Mouse (Mus musculus): Measurements from ENCODE around the gene Mmp11.

The Mmp11 gene

DNA sequence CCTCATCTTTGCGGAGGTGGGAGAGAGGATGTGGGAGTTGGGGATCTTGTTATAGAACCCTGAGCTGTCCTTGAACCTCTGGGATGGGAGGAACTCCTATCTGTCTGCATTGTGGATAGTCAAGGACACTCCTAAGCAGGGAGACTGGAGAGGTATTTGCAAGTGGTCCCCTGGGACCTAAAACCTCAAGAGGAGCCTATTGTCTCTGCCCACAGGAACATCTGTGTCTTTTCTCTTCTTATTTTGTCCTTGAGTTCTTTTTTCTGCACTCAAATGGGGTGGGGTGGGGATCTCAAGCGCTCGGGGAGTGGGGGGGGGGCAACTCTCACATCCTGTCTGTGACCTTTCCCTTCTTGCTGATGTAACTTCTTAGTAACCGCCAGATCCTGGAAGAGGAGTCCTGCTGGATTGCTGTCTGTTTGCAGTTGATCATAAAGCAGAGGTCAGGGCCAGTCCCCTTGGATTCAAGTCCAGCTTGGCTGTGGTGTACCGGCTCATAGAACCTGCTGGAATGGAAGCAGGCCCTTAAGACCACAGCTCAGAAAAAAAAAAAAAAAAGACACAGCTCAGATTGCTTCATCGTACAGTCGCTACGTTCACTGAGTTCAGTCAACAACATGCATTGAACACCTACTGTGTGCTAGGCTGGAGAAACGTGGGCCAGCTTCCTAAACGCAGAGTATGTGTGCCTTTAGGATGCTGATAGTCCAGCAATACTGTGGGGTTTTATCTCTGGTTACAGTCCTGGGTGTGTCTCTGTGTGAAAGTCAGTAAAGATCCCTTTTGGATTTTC is 1.8 kb upstream of the Mmp11 start:
- no peak for DNase-seq (ENCODE audit: low spot score in 2 of 2)

DNA sequence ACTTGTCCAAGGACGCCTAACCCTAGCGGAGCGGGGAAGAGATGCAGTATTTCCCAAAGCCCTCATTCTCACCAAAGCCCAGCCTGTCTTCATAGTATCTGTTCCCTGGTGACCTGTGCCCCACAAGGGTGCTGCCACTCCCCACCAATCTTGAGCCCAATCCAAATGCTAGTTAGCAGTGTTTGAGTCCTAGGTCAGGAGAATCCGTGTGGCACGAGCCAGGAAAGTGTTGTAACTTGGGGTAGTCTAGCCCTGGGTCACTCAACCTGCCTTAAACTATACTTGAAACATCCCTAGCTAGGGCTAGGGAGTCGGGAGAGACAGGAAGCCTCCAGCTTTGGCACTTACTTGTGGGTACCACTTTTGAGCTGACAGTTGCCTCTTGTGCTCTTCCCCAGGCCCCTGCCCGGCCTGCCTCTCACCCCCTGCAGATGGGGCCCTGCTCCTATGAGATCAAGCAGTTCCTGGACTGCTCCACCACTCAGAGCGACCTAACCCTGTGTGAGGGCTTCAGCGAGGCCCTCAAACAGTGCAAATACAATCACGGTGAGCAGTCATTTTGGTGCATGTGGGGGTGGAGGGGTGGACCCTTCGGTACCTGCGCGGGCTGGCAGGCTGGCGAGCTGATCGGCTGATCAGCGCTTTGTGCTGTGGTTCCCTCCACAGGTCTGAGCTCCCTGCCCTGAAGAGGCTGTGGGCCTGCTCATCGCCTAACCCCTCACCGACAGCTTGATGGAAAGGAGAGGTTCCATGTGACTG is 792 bp upstream of the Mmp11 start:
- DNase-seq (ENCODE audit: low spot score in 2 of 2), result no peak

DNA sequence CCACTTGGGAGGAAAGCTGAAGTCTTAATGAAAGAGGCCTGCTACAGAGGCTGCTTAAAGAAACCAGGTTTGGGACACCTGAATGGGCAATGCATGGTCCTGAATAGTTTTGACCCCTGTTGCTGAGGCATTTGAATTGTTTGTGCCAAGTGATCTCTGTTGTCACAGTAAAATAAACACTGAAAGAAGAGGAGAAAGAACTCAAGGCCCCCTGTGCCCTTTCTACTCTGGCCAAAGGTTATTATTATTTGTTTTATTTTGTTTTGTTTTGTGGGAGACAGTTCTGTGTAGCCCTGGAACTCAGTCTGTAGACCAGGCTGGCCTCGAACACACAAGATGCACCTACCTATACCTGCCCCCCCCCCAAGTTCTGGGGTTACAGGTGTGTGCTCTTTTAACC is 1.3 kb downstream of the Mmp11 start:
- DNase-seq (ENCODE audit: low spot score in 2 of 2), result no peak

DNA sequence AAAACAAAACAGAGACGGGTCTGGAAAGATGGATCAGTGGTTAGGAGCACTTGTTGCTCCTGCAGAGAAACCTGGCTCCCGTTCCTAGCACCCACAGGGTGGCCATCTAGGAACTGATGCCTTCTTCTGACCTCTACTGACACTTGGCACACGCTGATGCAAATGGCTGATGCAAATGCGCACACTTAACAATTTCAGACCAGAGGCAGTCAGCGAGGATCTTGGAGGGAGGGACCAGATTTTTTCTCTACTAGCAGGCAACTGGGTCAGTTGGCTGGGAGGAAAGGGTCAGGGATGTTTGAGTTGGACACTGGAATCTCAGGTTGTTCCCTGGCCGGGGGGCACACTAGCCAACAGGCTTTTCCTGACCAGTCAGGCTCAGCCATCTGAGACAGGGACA is 3.4 kb downstream of the Mmp11 start, which contains the start of gene Chchd10:
Chchd10 (plus strand) TSS at position 240 of the 400 bp plus-strand sequence.
- no peak for DNase-seq (ENCODE audit: low spot score in 2 of 2)

DNA sequence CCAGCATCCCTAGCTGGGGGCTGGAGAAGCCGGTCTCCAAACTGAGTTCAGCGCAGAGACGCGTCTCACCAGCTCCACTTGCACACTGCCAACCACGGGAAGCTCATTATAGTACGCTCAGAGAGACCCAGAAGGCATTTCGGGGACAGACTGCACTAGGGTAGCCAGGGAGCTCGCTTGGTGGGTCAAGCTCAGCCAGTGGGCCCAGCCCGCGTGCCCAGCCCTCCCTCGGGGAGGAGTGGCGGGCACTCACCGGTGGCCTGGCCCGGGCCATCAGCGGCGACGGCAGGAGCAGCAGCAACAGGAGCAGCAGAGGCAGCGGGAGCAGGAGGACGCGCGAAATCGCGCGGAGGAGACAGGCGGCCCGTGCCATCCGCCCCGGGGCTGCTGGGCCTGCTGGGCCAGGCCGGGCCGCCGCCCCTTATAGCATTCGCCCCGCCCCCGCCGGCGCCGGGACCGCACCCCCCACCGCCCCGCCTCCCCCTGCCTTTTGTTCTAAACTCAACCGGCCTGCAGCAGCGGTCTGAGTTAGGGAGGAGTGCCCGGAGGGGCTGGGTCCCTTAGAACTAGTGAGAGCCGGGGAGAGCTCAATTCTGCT is 4.1 kb downstream of the Mmp11 start:
- no peak for DNase-seq (ENCODE audit: low spot score in 2 of 2)

DNA sequence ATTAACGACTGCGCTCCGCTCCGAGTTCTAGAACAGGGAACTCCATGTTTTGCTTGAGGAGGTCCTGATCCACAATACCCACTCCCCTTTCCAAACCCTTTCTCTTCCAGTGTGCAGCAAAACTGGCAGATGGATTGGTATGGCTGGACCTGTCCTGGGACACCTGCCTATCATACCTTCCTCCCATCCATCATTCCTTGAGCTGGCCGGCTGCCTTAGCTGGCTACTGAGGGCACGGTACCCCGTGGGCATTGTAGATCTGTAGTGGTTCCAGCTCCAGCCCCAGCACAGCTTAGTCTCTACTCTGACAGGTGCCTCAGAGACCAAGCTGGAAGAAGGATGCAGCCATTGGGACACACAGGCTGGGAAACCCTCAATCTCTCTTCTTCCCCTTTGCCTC is 5.0 kb downstream of the Mmp11 start:
- DNase-seq (ENCODE audit: low spot score in 2 of 2), result no peak

DNA sequence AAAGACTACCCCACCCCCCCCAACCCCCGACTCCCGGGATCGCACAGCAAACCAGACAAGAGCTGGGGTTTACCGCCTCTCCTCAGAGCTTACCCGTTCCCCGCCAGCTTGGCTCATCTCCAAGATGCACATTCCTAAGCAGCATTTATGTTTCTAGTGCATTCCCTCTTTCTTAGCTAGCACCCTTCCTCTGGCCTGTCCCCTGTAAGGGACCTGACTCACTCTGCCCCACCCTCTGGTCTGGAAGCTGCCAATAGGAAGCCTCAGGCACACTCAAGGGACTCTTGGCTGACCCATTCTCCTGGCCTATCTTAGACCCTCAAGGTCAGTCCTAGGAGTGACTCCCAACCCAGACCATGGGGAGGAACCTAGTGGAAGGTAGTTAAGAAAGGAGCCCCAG is 6.0 kb downstream of the Mmp11 start:
- DNase-seq (ENCODE audit: low spot score in 2 of 2), result no peak

DNA sequence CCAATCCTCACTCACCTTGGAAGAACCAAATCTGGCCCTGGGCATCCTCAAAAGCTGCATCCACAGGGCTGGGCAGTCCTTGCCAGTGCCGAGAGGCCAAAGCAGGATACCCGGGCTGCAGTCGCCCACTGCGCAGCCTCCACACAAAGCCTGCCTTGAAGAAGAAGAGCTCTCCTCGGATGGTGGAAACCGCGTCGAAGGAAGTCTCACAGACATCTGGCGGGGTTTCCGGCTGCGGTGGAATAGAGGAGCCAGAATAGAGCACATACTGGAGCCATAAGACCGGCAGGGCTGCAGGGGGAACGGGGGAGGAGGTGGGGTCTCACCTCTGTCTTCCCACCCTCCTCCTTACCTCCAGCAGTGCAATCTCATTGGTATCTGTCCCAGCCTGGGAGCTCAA is 9.9 kb downstream of the Mmp11 start:
- no peak for DNase-seq (ENCODE audit: low spot score in 2 of 2)

DNA sequence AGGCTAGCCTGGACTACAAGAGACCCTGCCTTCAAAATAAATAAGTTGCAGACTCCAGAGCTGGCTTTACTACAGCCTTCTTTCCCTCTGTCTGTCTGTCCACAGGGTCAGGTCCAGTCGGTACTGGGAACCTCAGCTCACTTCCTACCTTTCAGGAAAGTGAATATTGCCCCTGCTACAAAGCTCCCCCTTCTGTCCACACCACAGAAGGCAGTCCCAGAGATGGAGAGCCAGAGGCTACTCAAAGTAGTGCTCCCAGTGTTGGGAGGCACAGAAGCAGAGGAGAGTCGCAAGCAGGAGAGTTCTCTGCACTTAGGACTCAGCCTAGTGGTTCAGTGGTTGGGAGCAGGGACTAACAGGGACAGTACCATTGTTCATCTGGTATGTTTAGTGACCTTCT is 12.0 kb downstream of the Mmp11 start:
- no peak for DNase-seq (ENCODE audit: low spot score in 2 of 2)

DNA sequence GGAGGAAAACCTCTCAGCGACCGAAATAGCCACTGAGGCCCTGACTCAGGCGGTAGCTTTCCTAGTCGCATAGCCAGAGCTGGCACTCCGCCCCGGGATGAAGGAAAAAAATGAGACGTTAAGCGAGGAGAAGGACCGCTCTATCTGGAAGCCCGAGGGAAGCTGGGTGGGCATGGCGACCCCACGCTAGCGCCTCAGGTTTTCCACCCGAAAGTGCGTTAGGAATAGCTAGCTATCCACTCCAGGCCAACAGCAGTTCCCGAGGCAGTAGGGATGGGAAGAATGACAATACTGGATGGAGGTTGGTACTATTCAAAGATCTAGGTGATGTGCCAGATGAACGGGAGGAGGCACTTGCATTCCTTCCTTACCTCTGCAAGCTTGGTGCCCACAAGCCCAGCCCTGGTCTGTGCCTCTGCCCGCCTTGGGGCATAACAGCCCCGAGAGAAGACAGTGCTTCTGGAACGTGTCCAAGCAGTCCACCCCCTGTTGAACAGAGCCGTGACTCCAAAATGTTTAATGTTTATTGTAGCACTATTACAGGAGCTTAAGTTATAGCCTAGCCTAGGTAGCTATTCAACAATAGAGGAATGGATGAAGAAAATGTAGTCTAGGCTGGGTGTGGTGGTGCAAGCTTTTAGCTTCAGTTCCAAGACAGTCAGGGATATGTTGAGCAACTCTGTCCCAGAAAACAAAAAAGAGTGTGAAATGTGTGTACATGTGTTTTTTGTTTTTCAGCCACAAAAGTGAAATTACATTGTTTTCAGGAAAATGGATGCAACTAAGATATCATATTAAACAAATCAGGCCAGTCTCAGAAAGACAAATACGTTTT is 14.4 kb downstream of the Mmp11 start:
- DNase-seq (ENCODE audit: low spot score in 2 of 2), result no peak

DNA sequence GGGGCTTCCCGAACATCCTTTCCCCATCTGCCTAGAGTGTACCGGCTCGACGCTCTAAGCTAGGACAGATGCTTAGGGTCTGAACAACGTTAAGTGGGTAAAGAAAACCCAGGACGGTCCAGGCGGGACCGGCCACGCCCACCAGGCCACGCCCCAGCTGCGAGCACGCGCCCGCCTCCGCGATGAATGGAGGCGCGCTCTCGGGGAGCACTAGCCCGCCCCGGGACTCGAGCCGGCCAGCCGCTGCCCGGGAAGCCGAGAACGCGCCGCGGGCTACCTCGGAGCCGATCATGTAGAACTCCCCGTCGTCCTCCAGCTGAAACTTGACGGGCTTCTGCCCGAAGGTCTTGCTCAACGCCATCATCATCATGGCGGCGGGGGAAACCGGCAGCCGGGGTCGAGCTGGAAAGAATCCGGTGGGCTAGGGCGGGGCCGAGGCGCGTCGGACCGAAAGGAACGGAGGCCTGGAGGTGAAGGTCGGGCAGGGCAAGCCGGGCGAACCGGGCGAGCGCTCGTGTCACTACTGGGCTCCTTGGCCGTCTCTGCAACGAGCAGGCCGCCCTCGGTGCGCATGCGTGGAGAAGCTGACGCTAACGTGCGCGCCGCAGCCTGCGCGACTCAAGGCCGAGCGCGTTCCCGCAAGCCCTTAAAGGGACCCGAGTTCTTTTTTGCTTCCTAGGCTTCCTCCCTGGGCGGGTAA is 15.1 kb downstream of the Mmp11 start, which contains the start of gene Smarcb1:
Smarcb1 (minus strand) TSS at position 592 of the 700 bp plus-strand sequence.
- DNase-seq (ENCODE audit: low spot score in 2 of 2), result peak; percentile 94

DNA sequence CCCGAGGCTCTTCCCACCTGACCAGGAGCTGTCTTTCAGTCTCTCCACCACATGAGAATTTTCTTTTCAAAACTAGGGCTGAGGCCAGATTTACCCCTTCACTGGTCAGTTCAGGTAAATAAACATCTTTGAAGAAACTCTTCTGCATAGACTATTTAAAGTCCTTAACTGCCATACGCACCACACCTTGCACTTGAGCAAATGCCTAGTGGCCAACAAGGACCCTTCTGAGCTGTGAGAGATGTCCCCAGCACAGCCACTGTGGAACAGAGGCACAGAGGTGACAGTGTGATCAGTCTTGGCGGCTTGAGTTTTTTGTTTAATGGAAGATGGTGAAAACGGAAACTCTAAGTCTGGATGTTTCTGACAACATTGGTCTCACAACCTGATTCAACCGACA is 17.3 kb downstream of the Mmp11 start:
- no peak for DNase-seq (ENCODE audit: low spot score in 2 of 2)

DNA sequence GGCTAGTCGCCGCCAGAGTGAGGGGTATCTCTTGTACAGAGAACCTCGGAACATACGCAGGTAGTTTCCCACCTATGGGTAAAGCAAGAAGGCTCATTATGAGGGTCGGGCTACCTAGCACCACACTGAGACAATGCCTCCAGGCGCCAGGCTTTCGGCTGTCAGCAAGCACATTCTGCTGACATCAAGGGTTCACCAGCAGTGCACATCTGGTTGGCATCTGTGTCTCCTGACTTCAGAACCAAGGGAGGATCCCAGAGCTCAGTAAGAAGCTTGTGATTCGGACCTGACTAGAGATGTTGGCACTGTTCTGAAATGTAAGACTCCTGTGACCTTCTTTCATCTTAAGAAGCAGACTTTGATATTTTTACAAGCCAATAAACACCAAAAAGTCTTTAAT is 19.5 kb downstream of the Mmp11 start:
- no peak for DNase-seq (ENCODE audit: low spot score in 2 of 2)

DNA sequence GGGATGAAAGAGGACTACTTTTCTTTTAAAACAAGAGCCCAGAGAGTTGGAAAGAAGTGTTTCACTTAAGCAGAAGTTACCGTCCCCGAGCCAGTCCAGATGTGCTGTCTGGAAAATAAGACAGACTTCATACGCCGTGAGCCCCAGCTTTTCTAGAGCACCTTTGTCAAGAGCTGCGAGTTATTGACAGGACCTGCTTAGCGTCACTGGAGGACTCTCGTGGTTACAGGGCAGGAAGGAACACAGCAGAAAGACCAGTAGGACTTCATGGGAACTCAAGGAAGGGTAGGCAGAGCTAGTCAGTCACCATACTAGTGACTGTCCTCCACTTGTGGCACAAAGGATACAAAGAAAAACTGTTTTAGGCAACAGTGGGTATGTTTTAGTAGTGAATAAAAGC is 20.7 kb downstream of the Mmp11 start:
- DNase-seq (ENCODE audit: low spot score in 2 of 2), result no peak

DNA sequence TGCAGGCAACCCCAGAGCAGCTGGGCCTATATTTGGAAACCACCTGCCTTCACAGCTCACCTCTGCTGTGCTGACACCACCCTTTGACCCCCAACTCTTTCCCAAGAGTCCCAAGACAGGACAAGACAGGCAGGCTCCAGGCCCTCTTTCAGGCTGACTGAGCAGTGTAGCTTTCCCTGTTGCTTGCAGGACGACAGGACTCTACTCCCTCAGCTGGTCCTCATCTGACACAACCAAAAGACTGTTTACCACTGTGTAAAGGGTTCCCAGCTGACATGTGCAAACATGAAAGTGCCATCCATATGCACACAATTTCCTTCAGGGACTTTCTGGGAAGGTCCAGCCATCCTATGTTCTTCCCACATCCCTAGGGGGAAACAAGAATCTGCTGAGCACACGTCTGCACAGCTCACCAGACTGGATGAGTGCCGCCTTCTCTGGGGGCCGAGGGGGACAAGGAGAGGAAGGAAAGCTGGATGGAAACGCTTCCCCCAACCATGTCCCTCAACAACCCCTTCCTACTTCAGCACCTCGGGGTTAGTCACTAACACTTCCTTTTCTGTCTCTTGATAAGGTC is 23.2 kb downstream of the Mmp11 start:
- no peak for DNase-seq (ENCODE audit: low spot score in 2 of 2)

DNA sequence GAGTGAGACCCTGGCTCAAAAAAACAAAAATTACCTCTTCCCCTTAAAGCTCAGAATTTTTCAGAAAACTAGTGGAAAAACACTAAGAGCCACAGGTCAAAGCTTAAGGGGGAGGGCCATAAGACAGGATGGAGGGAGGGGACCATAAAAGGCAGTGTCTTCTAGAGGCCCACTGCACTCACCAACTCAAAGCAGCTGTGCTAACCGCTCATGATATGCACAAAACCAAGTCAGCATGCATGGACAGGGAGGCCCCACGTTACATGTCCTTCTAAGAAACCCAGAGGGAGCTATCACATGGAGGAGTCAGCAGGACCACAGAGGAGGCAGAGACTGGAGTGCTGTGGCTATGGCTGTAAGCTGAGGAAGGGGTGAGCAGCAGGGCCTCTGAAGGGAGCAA is 25.6 kb downstream of the Mmp11 start:
- no peak for DNase-seq (ENCODE audit: low spot score in 2 of 2)

DNA sequence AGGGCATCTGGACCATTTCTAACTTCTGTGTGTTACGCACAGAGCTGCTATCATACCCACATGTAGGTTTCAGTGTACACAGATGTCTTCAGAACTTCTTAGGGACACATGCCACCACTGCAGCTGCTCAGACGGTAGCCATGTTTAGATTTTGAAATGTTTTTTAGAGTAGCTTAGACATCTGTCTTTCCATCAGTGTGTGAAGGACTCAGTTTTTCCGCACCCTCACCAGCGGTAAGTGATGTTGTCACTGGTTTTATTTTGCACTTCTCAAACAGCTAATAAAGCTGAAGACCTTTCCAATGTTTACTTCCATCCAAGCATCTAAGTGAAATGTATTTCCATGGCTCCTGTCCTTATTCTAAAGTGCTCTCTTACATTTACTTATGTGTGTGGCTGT is 29.4 kb downstream of the Mmp11 start:
- DNase-seq (ENCODE audit: low spot score in 2 of 2), result no peak

DNA sequence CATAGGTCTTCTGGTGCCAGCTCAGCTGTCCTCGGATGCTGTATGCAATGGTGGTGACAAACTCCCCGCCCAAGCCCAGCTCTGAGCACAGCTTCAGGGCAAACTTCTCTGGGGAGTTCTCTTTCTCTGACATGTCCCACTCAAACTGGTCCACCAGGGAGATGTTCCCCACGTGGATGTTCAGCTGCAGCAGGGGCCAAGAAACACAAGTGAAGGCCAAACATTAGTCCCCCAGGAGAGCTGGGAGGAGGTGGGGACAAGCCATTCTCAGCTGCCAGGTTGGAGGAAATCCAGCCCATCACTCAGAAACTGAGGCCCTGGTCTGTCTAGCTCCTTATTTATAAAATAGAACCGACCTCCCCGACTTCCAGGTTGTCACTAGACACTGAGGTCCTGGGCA is 31.9 kb downstream of the Mmp11 start:
- DNase-seq (ENCODE audit: low spot score in 2 of 2), result no peak

DNA sequence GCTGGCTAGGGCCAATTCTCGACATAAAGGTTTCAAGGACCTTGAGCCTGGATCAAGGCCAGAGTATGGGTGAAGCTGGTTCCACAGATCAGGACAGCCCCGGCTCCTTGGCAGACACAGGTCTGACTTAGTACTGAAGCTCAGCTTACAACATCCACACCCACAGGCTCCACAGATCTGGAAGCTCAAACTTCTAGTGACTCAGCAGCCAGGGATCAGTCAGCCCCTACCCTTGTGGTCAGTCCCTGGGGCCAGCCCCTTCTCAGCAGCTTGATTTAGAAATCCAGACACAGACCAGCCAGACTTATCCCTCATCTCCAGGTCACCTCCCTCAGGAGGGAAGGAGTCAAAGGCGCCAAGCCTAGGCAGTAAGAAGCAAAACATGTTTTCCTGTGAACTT is 37.5 kb downstream of the Mmp11 start:
- no peak for DNase-seq (ENCODE audit: low spot score in 2 of 2)

DNA sequence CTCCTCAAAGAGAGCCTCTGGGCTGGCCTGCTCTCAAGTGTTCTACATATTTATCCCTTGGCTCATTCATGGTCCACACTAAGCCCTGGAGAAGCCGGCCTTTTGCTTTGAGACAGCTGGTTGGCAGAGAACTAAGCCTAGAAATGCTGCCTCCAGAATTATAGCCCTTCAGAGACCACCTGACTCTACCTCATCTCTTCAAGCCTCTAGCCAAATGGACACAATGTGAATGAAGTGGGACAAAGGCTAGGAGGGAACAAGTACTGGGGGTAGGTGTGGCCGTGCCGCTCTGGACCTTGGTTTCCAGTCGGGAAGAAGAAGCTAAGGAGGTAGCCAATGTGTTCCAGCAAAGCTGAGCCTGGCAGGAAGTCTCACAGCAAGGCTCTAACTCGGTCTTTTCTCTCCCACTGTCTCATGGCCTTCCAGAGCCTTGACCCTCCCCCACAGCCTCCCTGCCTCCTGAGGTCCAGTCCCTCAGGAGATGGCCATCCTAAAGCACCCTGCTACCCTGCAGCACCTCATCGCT is 38.2 kb downstream of the Mmp11 start:
- DNase-seq (ENCODE audit: low spot score in 2 of 2), result no peak

DNA sequence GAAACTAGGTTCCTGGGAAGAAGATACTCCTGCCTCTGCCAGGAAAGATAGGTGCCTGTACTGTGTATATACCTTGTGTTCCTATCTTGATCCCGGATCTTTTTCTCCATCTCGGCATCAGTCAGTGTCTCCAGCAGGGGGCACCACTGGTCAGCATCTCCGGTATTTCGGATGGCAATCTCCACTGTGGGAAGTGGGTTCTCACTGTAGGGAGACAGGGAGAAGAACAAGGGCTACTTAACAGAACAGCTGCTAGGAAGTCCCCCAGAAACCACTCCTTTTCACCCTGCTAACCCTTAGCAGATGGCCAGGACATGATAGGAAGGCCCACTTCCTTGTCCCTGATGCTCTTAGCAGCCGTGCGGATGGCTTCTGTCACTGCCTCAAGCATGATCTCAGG is 38.9 kb downstream of the Mmp11 start:
- DNase-seq (ENCODE audit: low spot score in 2 of 2), result peak; percentile 51 to 52

Measured in right cerebral cortex, postnatal 36 days (tissue).